Mouse (Mus musculus) large intestine, adult 2 months (tissue): ENCODE data around the gene Gm45837. TPM values are rescaled to one million over a fixed set of nuclear protein-coding genes. Genes with fewer than 3 reads are reported as not detected.

Source experiments
- DNase-seq: peaks from one replicate; pipeline ENCODE4 v3.0.0-alpha.2; 2012; ENCODE audit warnings: low read depth, low spot score
- WGBS: fragments of 180-500 bp; shearing (Covaris S2); methylation state at CpG from one replicate; pipeline ENCODE4 v1.1.7; 2018; 5-methylcytosine and 5-hydroxymethylcytosine counted together
- polyA plus RNA-seq: library from polyadenylated mRNA; depleted of rRNA; stranded (reverse); fragments of >200 nt; gene quantifications from 2 replicates; pipeline ENCODE4 v1.2.3, GENCODE M21; 2012

Gene Gm45837
- polyA plus RNA-seq, 1 experiment = not detected

GRCm38 (mm10) chr7:101459923-101460607 is 49.4 kb downstream of the Gm45837 start:
- DNase-seq = no peak
- WGBS = 76% methylated on average over 10 of the region's 10 CpGs

- WGBS = 69% methylated on average over 10 of the region's 10 CpGs
- no peak for DNase-seq
Observed at GRCm38 (mm10) chr7:101460608-101460957, 49.9 kb downstream of the Gm45837 start.

GRCm38 (mm10) chr7:101461571-101461970 is 50.9 kb downstream of the Gm45837 start:
- 89% methylated on average over 11 of the region's 11 CpGs for WGBS

GRCm38 (mm10) chr7:101462327-101463068 is 51.8 kb downstream of the Gm45837 start:
- DNase-seq = no peak
- 76% methylated on average over 14 of the region's 14 CpGs for WGBS

More at GRCm38 (mm10) chr7:101461571-101461970, 50.9 kb downstream of the Gm45837 start:
- no peak for DNase-seq

GRCm38 (mm10) chr7:101463665-101464271 is 53.1 kb downstream of the Gm45837 start:
- no peak for DNase-seq
- WGBS = 75% methylated on average over 11 of the region's 11 CpGs

GRCm38 (mm10) chr7:101464927-101465326 is 54.2 kb downstream of the Gm45837 start:
- no peak for DNase-seq
- WGBS = 79% methylated on average over 4 of the region's 4 CpGs

GRCm38 (mm10) chr7:101465392-101465791 is 54.7 kb downstream of the Gm45837 start:
- DNase-seq = no peak
- WGBS = 48% methylated on average over 14 of the region's 14 CpGs

GRCm38 (mm10) chr7:101465850-101466580 is 55.3 kb downstream of the Gm45837 start:
- no peak for DNase-seq
- 78% methylated on average over 8 of the region's 8 CpGs for WGBS

- 70% methylated on average over 6 of the region's 6 CpGs for WGBS
- DNase-seq = no peak
Observed at GRCm38 (mm10) chr7:101466581-101467081, 55.9 kb downstream of the Gm45837 start.

GRCm38 (mm10) chr7:101471423-101471822 is 60.7 kb downstream of the Gm45837 start:
- 91% methylated on average over 2 of the region's 2 CpGs for whole genome bisulfite sequencing
- DNase-seq = no peak

- DNase-seq = no peak
- WGBS = 58% methylated on average over 3 of the region's 3 CpGs
Observed at GRCm38 (mm10) chr7:101471968-101472480, 61.3 kb downstream of the Gm45837 start.

GRCm38 (mm10) chr7:101472598-101473558 is 62.2 kb downstream of the Gm45837 start:
- no peak for DNase-seq
- WGBS = 38% methylated on average over 10 of the region's 10 CpGs

- DNase-seq = no peak
- 62% methylated on average over 5 of the region's 5 CpGs for WGBS
Observed at GRCm38 (mm10) chr7:101474399-101474811, 63.7 kb downstream of the Gm45837 start.

GRCm38 (mm10) chr7:101476028-101476427 is 65.3 kb downstream of the Gm45837 start:
- DNase-seq = no peak
- WGBS = 67% methylated on average over 3 of the region's 3 CpGs

- DNase-seq = no peak
- WGBS = 81% methylated on average over 4 of the region's 4 CpGs
Observed at GRCm38 (mm10) chr7:101476493-101476892, 65.8 kb downstream of the Gm45837 start.

GRCm38 (mm10) chr7:101477200-101477599 is 66.5 kb downstream of the Gm45837 start:
- 44% methylated on average over 5 of the region's 5 CpGs for WGBS
- no peak for DNase-seq

GRCm38 (mm10) chr7:101478099-101478498 is 67.4 kb downstream of the Gm45837 start:
- DNase-seq = no peak
- WGBS = 59% methylated on average over 5 of the region's 5 CpGs

- no peak for DNase-seq
- WGBS = 33% methylated on average over 4 of the region's 4 CpGs
Observed at GRCm38 (mm10) chr7:101479841-101480240, 69.2 kb downstream of the Gm45837 start.

- DNase-seq = no peak
- 51% methylated on average over 6 of the region's 6 CpGs for WGBS
Observed at GRCm38 (mm10) chr7:101480671-101481070, 70.0 kb downstream of the Gm45837 start.
